Mouse (Mus musculus) megakaryocyte, embryonic 14.5 days (primary cell): Measurements from ENCODE around the gene Aamp.

Source experiments
- FLI1 ChIP-seq: IDR thresholded peaks from 2 replicates; pipeline ENCODE4 v1.6.1; 2012; ENCODE audit warnings: low read length, inconsistent platforms, mixed read lengths
- GATA1 ChIP-seq: IDR thresholded peaks from 3 replicates; pipeline ENCODE4 v1.6.1; 2012; ENCODE audit warnings: mixed read lengths, low read length, inconsistent platforms, borderline replicate concordance

DNA sequence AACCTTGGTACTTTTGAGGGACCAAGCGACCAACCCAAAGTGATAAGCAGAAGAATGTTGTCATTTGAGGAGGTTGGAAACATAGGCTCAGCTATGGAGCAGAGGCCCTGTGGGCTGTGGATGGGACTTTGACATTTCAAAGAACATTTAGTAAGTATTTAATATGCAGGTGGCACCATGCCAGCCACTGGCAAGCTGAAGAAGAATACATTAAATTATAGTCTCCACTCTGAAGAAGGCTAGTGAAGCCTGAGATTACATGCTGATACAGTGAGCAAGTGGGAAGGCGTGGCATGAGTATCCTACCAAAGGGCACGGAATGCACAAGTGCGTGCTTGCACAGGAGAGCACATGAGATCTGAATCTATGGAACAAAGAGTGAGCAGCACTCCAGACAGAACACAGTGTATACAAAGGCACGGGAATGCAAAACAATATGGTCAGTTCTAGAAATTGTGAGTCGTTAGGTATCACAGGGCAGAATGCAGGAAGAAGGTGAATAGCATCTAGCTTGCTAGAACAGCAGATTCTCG lies 45.4 kb upstream of the Aamp start:
- TF ChIP-seq GATA1 (no peak), FLI1 (no peak)
